Mouse (Mus musculus): ENCODE measurements at regions not wholly inside any gene's neighbourhood (a gene's known extent, or its start where the extent isn't known, plus 50 kb on each side); places are given as distances from the start of the nearest gene placed in this dataset.

DNA sequence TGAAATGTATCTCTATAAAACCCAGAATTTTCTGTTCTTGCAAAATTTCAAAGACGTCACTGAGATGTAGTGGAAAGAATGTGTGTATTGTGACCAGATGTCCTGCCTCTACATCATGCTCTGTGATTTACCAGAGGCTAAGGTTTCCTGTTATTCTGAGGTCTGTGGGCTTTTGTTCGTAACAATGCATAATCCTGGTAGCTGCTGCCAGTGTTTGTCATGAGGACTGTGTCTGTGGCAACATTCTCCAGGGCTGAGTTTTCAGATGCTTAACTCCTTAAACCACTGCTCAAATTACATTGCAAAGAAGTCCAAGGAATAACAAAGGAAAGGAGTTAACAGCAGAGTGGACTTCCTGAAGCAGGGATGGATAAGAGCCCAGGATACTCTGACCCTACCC, 269.0 kb upstream of the Clnk start:
- TF ChIP-seq CTCF (IDR thresholded peaks at IDR 0.05; ENCODE audit: low read depth): no peak
- no peaks in the 10 kb centered on the region for H3K36me3 ChIP-seq (ENCODE audit: control insufficient read depth, insufficient read depth)
- WGBS: 59% methylated on average over 2 of the region's 2 CpGs
- no peak overlapping the region for H3K4me2 ChIP-seq (replicated peaks; ENCODE audit: low read depth)
- H3K9ac ChIP-seq (ENCODE audit: low read depth, low read length): no peak overlapping the region
- no peaks in the 10 kb centered on the region for H3K27me3 ChIP-seq (replicated peaks; ENCODE audit: control insufficient read depth, insufficient read depth, low read length)
- no peaks in the 10 kb centered on the region for H3K9me3 ChIP-seq (ENCODE audit: control insufficient read depth)
- ATAC-seq: no peak
- no peaks in the 10 kb centered on the region for H3K4me1 ChIP-seq (replicated peaks; ENCODE audit: control insufficient read depth, insufficient read depth, low read length)
- no peak overlapping the region for H3K27ac ChIP-seq (ENCODE audit: low read depth, low read length)
- no peak overlapping the region for H3K4me3 ChIP-seq (ENCODE audit: low read depth, low read length)

DNA sequence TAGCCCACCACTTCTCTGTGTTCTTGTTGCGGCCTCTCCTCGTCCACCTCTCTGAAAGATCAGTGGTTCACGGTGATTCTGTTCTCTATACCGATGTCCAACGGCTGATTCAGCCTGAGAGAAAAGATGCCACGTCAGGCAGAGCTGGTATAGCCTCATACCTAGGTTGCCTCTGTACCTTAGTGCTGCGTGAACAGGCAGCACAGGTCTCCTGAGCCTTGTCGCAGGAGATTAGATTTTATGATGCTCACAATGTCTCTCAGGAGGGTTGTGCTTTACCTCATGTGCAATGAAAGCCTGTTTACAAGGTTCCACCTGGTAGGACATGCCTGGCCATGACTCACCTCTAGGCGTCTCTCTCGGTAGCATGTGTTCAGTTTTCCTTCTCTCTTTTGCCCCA, 267.6 kb upstream of the Clnk start:
- ATAC-seq: peak; percentile 73
- Histone ChIP-seq H3K27me3 (replicated peaks; ENCODE audit: control insufficient read depth, insufficient read depth, low read length) (no peaks in the 10 kb centered on the region), H3K27ac (ENCODE audit: low read depth, low read length) (no peak overlapping the region), H3K9me3 (ENCODE audit: control insufficient read depth) (no peaks in the 10 kb centered on the region), H3K9ac (ENCODE audit: low read depth, low read length) (no peak overlapping the region), H3K4me2 (replicated peaks; ENCODE audit: low read depth) (no peak overlapping the region), H3K36me3 (ENCODE audit: control insufficient read depth, insufficient read depth) (no peaks in the 10 kb centered on the region), H3K4me3 (ENCODE audit: low read depth, low read length) (no peak overlapping the region), H3K4me1 (replicated peaks; ENCODE audit: control insufficient read depth, insufficient read depth, low read length) (no peaks in the 10 kb centered on the region)
- WGBS: 74% methylated on average over 10 of the region's 10 CpGs
- TF ChIP-seq CTCF (IDR thresholded peaks at IDR 0.05; ENCODE audit: low read depth): peak; percentile 51

DNA sequence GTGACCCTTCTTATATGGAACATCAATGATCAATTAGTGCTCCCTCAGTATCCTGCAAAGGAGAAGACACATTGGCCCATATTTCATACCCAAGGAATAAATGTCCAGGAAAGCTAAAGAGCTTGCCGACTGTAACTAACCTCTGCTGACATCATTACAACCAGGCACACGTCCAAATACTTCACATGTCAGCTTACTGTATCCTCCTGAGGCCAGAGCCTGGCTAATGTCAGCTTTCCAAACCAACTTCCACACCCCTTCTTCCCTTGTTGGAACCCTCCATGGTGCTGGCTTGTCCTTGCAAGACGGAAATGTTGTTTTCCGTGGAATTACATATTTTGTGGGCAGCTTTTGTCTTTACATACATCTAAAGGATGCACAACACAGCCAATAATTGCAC, 267.0 kb upstream of the Clnk start:
- ATAC-seq: no peak
- 53% methylated on average over 4 of the region's 4 CpGs for WGBS

DNA sequence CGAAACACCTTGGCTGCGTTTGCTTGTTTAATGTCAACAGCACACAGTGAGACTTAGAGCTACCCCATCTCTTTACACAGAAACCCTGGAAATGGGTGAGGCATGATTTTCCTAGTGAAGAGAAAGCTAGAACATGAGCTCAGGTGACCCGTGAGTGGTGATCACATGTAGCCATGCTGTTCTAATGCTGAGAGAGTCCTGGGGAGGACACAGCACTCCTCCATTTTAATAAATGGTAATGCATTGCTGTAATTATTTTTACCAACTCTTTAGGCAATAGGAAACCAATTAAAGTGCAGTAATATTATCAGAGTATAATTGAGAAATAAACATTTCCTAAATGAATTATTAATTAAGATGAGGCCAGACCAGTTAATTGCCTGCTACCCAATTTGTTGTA, 261.8 kb upstream of the Clnk start:
- 83% methylated on average over 3 of the region's 3 CpGs for WGBS
- H3K27me3 ChIP-seq (replicated peaks; ENCODE audit: control insufficient read depth, insufficient read depth, low read length): no peaks in the 10 kb centered on the region

More for the DNA sequence above, 267.0 kb upstream of the Clnk start:
- Histone ChIP-seq H3K36me3 (ENCODE audit: control insufficient read depth, insufficient read depth) (no peaks in the 10 kb centered on the region), H3K27ac (ENCODE audit: low read depth, low read length) (no peak overlapping the region), H3K27me3 (replicated peaks; ENCODE audit: control insufficient read depth, insufficient read depth, low read length) (no peaks in the 10 kb centered on the region), H3K4me3 (ENCODE audit: low read depth, low read length) (no peak overlapping the region), H3K4me2 (replicated peaks; ENCODE audit: low read depth) (no peak overlapping the region), H3K9me3 (ENCODE audit: control insufficient read depth) (no peaks in the 10 kb centered on the region), H3K9ac (ENCODE audit: low read depth, low read length) (no peak overlapping the region), H3K4me1 (replicated peaks; ENCODE audit: control insufficient read depth, insufficient read depth, low read length) (no peaks in the 10 kb centered on the region)
- no peak for TF ChIP-seq CTCF (IDR thresholded peaks at IDR 0.05; ENCODE audit: low read depth)

DNA sequence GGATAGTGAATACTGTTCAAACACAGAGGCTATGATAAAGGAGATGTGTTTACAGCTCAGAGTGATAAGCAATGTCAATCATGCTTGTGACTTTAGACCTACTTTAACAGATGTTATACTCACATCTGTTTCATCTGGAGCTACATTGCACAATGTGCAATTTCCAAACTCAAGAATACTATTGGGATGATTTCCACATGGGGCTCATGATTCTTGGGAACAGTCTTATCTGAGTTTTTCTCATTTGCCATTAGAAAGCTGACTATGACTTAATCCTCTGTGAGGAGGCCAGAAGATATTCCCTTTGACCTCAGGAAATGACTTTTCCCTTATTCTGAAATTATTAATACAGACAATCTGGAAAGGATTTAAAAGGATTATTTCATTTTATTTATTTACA, 252.3 kb upstream of the Clnk start:
- ATAC-seq: no peak
- no peak overlapping the region for H3K4me2 ChIP-seq (replicated peaks; ENCODE audit: low read depth)
- TF ChIP-seq CTCF (IDR thresholded peaks at IDR 0.05; ENCODE audit: low read depth): no peak
- no peak overlapping the region for H3K9ac ChIP-seq (ENCODE audit: low read depth, low read length)
- H3K27me3 ChIP-seq (replicated peaks; ENCODE audit: control insufficient read depth, insufficient read depth, low read length): no peaks in the 10 kb centered on the region
- H3K4me3 ChIP-seq (ENCODE audit: low read depth, low read length): no peak overlapping the region
- no peak overlapping the region for H3K27ac ChIP-seq (ENCODE audit: low read depth, low read length)
- H3K36me3 ChIP-seq (ENCODE audit: control insufficient read depth, insufficient read depth): no peaks in the 10 kb centered on the region
- H3K4me1 ChIP-seq (replicated peaks; ENCODE audit: control insufficient read depth, insufficient read depth, low read length): no peaks in the 10 kb centered on the region
- no peaks in the 10 kb centered on the region for H3K9me3 ChIP-seq (ENCODE audit: control insufficient read depth)

More for the DNA sequence above, 261.8 kb upstream of the Clnk start:
- no peak overlapping the region for H3K9ac ChIP-seq (ENCODE audit: low read depth, low read length)
- no peak overlapping the region for H3K4me3 ChIP-seq (ENCODE audit: low read depth, low read length)
- H3K9me3 ChIP-seq (ENCODE audit: control insufficient read depth): no peaks in the 10 kb centered on the region
- H3K36me3 ChIP-seq (ENCODE audit: control insufficient read depth, insufficient read depth): no peaks in the 10 kb centered on the region
- no peak overlapping the region for H3K27ac ChIP-seq (ENCODE audit: low read depth, low read length)
- no peak overlapping the region for H3K4me2 ChIP-seq (replicated peaks; ENCODE audit: low read depth)
- ATAC-seq: no peak
- no peak for TF ChIP-seq CTCF (IDR thresholded peaks at IDR 0.05; ENCODE audit: low read depth)
- H3K4me1 ChIP-seq (replicated peaks; ENCODE audit: control insufficient read depth, insufficient read depth, low read length): no peaks in the 10 kb centered on the region

DNA sequence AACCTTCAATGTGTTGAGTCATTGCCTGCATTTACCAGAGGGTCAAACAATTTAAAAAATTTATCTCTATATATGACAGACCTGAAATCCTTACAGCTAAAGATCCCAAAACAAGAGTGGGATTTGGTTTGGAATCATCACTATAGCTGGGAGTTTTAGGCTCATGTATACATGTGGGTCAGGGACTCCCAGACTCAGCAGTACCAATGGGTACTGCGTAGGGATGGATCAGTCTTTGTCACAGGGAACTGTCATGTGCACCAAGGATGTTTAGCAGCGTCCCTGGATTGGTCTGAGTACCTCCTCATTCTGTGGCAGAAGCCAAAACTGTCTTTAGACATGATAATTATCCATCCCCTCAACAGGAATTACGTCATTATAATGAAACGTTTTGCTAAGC, 250.2 kb upstream of the Clnk start:
- H3K4me2 ChIP-seq (replicated peaks; ENCODE audit: low read depth): no peak overlapping the region
- no peak for ATAC-seq
- no peak overlapping the region for H3K4me3 ChIP-seq (ENCODE audit: low read depth, low read length)
- TF ChIP-seq CTCF (IDR thresholded peaks at IDR 0.05; ENCODE audit: low read depth): no peak
- no peak overlapping the region for H3K27ac ChIP-seq (ENCODE audit: low read depth, low read length)
- no peak overlapping the region for H3K9ac ChIP-seq (ENCODE audit: low read depth, low read length)
- H3K4me1 ChIP-seq (replicated peaks; ENCODE audit: control insufficient read depth, insufficient read depth, low read length): no peaks in the 10 kb centered on the region
- no peaks in the 10 kb centered on the region for H3K36me3 ChIP-seq (ENCODE audit: control insufficient read depth, insufficient read depth)
- H3K9me3 ChIP-seq (ENCODE audit: control insufficient read depth): no peaks in the 10 kb centered on the region
- H3K27me3 ChIP-seq (replicated peaks; ENCODE audit: control insufficient read depth, insufficient read depth, low read length): no peaks in the 10 kb centered on the region
- WGBS: 85% methylated on average over 4 of the region's 4 CpGs

DNA sequence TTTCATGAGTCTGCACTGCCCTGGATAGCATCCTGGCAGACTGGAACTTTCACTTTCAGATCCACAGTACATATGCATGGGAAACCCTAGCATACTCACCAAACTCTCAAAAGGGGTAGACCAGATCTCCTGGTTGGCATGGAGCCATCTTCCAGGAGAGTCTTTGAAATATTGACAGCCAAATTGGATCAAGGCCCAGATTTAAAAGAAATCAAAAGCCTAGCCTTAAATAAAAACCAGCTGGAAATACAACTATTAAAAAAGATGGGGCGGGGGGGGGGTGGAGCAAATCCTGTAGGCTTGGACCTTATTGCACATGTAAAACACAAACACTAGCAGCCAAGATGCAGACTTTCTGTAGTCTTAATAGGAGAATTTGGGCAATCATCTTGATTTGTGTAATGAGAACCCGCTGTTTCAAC, 249.7 kb upstream of the Clnk start:
- 69% methylated on average over 2 of the region's 2 CpGs for WGBS

More for the DNA sequence above, 249.7 kb upstream of the Clnk start:
- H3K4me2 ChIP-seq (replicated peaks; ENCODE audit: low read depth): no peak overlapping the region
- H3K4me1 ChIP-seq (replicated peaks; ENCODE audit: control insufficient read depth, insufficient read depth, low read length): no peaks in the 10 kb centered on the region
- ATAC-seq: no peak
- no peaks in the 10 kb centered on the region for H3K27me3 ChIP-seq (replicated peaks; ENCODE audit: control insufficient read depth, insufficient read depth, low read length)
- H3K9ac ChIP-seq (ENCODE audit: low read depth, low read length): no peak overlapping the region
- no peak overlapping the region for H3K27ac ChIP-seq (ENCODE audit: low read depth, low read length)
- TF ChIP-seq CTCF (IDR thresholded peaks at IDR 0.05; ENCODE audit: low read depth): no peak
- H3K9me3 ChIP-seq (ENCODE audit: control insufficient read depth): no peaks in the 10 kb centered on the region
- no peaks in the 10 kb centered on the region for H3K36me3 ChIP-seq (ENCODE audit: control insufficient read depth, insufficient read depth)
- H3K4me3 ChIP-seq (ENCODE audit: low read depth, low read length): no peak overlapping the region

All from intestine, postnatal 0 days (tissue).